Mouse (Mus musculus) cortical plate, adult 2 months (tissue): Measurements from ENCODE around the gene Zbtb20. TPM values are rescaled to one million over a fixed set of nuclear protein-coding genes. Genes with fewer than 3 reads are reported as not detected.

Experiments used
- H3K27ac ChIP-seq: fragments of 200-500 bp; 2 replicates; pipeline ENCODE4 v1.5.1; 2012; ENCODE audit warnings: low read length, control low read depth, inconsistent platforms; ENCODE audit not compliant: insufficient read depth
- H3K4me1 ChIP-seq: fragments of 200-500 bp; 2 replicates; pipeline ENCODE4 v1.6.1; 2011; ENCODE audit warnings: low read length; ENCODE audit not compliant: control insufficient read depth, insufficient read depth
- H3K4me3 ChIP-seq: fragments of 200-500 bp; 2 replicates; pipeline ENCODE4 v1.5.1; 2011; ENCODE audit warnings: mild to moderate bottlenecking, low read length, control low read depth; ENCODE audit not compliant: insufficient read depth
- CTCF ChIP-seq: fragments of 200-500 bp; IDR thresholded peaks from 2 replicates; pipeline ENCODE4 v1.5.1; 2011; ENCODE audit warnings: mild to moderate bottlenecking, control low read depth, low read length; ENCODE audit not compliant: insufficient read depth; ENCODE audit errors: extremely low read depth
- POLR2A ChIP-seq: fragments of 200-500 bp; IDR thresholded peaks from 2 replicates; pipeline ENCODE4 v1.6.1; 2011; ENCODE audit warnings: mild to moderate bottlenecking, low read length, control low read depth; ENCODE audit not compliant: insufficient read depth; ENCODE audit errors: extremely low read depth
- polyA plus RNA-seq: library from polyadenylated mRNA; depleted of rRNA; stranded (reverse); fragments of >200 nt; gene quantifications from 2 replicates; pipeline ENCODE4 v1.2.3, GENCODE M21; 2012

Gene Zbtb20
- polyA plus RNA-seq, 1 experiment: 13.1 TPM

- Histone ChIP-seq H3K4me1 (no peaks in the 10 kb centered on the region), H3K4me3 (no peak overlapping the region), H3K27ac (no peak overlapping the region)
- no peak for TF ChIP-seq POLR2A
- no peak for TF ChIP-seq CTCF
Measured at GRCm38 (mm10) chr16:43172912-43173311, 297.2 kb downstream of the Zbtb20 start.

DNA sequence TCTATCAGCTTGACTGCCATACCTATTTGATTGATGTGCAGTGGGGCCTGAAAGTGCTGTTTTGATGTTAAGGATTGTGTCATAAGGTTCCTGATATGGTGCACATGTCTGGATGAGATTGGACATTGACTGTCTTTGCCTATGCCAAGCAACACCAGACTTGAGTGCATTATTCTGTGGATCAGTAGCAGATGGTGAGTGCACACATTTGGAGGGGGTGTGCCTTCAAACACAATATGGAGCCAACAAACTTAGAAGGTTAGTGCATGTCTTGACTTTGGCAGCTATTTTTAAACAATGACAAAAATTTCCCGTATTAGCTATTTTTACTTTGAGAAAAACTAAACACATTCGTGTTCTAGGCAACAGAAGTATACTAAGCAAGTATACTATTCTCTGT lies 299.1 kb downstream of the Zbtb20 start:
- TF ChIP-seq POLR2A (no peak), CTCF (no peak)
- Histone ChIP-seq H3K4me1 (no peaks in the 10 kb centered on the region), H3K27ac (no peak overlapping the region), H3K4me3 (no peak overlapping the region)

DNA sequence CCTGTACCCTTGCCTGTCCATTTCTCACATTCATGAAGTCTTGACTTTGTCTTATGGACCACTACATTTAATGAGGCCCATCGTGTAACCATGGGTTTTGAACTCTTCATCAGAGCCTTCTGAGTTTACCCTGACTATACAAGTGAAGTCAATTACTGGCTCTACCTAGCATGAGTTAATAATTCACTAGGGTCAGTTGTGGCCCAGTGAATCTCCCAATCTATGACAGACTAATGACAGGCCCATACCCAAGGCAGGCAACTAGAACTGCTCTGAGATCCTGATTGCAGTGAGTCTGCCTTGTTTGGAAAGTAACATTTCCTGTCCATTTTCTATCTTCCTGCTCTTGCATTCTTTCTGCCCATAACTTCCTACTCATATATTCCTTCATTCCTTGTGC lies 305.4 kb downstream of the Zbtb20 start:
- H3K4me1 ChIP-seq: no peaks in the 10 kb centered on the region
- no peak for TF ChIP-seq CTCF
- TF ChIP-seq POLR2A: no peak
- no peak overlapping the region for H3K4me3 ChIP-seq
- H3K27ac ChIP-seq: no peak overlapping the region

GRCm38 (mm10) chr16:43190390-43190789 lies 314.7 kb downstream of the Zbtb20 start:
- peaks cover 2% of the 10 kb centered on the region; the same call in 1 of the 2 replicates for H3K4me1 ChIP-seq
- H3K27ac ChIP-seq: no peak overlapping the region
- TF ChIP-seq CTCF (no peak), POLR2A (no peak)
- H3K4me3 ChIP-seq: no peak overlapping the region

DNA sequence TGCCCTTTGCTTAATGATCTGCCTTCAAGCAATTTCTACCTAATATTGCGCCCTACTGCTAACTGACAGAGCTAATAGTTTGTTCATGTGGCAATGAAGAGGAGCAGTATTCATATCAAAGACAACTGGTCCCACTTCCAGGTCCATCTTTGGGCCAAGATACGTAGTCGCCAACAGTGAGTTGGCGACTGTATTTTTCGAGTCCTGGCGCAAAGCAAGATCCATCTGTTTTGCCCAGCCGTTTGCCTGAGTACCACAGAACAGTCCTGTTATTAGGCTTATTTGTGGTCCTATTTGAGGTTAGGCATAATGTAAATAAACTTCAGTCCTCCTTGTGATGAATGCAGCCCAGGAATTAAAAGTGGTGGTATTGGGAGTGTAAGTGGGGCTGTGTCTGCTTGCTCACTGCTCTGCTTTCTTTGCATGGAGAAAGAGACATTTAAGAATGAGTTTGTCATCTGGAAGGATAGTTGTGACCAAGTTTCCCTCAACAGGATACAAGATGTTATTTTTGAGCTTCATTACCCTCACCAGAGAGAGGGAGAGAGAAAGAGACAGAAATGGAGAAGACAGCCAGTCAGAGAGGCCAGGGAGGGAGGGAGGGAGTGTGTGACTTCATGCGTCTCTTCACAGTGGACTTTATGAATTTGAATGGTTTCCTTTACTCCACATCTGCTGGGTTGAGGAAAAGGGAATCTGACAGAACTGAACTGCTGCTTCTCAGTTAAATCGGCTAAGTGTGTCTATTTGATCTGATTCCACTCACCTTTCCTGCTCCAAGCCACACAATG lies 315.6 kb downstream of the Zbtb20 start:
- Histone ChIP-seq H3K4me3 (no peak overlapping the region), H3K4me1 (peaks cover 2% of the 10 kb centered on the region; the same call in 1 of the 2 replicates), H3K27ac (no peak overlapping the region)
- no peak for TF ChIP-seq CTCF
- no peak for TF ChIP-seq POLR2A

- Histone ChIP-seq H3K4me3 (no peak overlapping the region), H3K4me1 (peaks cover 2% of the 10 kb centered on the region; the same call in 1 of the 2 replicates), H3K27ac (no peak overlapping the region)
- TF ChIP-seq POLR2A (no peak), CTCF (no peak)
Measured at GRCm38 (mm10) chr16:43193631-43194239, 318.1 kb downstream of the Zbtb20 start.

GRCm38 (mm10) chr16:43217336-43218006 lies 341.8 kb downstream of the Zbtb20 start:
- Histone ChIP-seq H3K27ac (no peak overlapping the region), H3K4me3 (no peak overlapping the region), H3K4me1 (no peaks in the 10 kb centered on the region)
- no peak for TF ChIP-seq CTCF
- no peak for TF ChIP-seq POLR2A

GRCm38 (mm10) chr16:43219367-43219766 lies 343.7 kb downstream of the Zbtb20 start:
- no peak for TF ChIP-seq CTCF
- TF ChIP-seq POLR2A: no peak
- H3K27ac ChIP-seq: no peak overlapping the region
- H3K4me1 ChIP-seq: no peaks in the 10 kb centered on the region
- H3K4me3 ChIP-seq: no peak overlapping the region

GRCm38 (mm10) chr16:43221313-43221712 lies 345.6 kb downstream of the Zbtb20 start:
- TF ChIP-seq POLR2A (no peak), CTCF (no peak)
- Histone ChIP-seq H3K4me3 (no peak overlapping the region), H3K27ac (no peak overlapping the region), H3K4me1 (no peaks in the 10 kb centered on the region)
